Mouse (Mus musculus): Measurements from ENCODE around the gene Elk3.

- TF ChIP-seq CTCF (IDR thresholded peaks at IDR 0.05; ENCODE audit: control insufficient read depth, insufficient read depth, low read length) = no peak
- no peak for TF ChIP-seq POLR2A (IDR thresholded peaks at IDR 0.05; ENCODE audit: borderline replicate concordance, control insufficient read depth, low read depth, low read length)
These were observed 109.0 kb downstream of the Elk3 start for GRCm38 (mm10) chr10:93201846-93202458.
